Mouse (Mus musculus) adrenal gland, adult 8-10 months (tissue): Measurements from ENCODE around the gene Bcas3. TPM values are rescaled to one million over a fixed set of nuclear protein-coding genes. Genes with fewer than 3 reads are reported as not detected.
A peak's percentile ranks its signal among the peaks of the same experiment; 100 is the strongest.

Source experiments
- DNase-seq: peaks from one replicate; pipeline ENCODE4 v3.0.0; 2022
- total RNA-seq, 4 experiments: library from RNA; stranded (reverse); gene quantifications; 2 replicates each; pipeline ENCODE4 v1.2.4; 2022

The Bcas3 gene
- total RNA-seq, 4 experiments from 2014 or later: 47.5 to 76.4 (median 53.4) TPM

GRCm38 (mm10) chr11:85800380-85800779, 447.4 kb downstream of the Bcas3 start:
- no peak for DNase-seq

GRCm38 (mm10) chr11:85804048-85804447, 451.1 kb downstream of the Bcas3 start:
- DNase-seq: no peak

GRCm38 (mm10) chr11:85805779-85806178, 452.8 kb downstream of the Bcas3 start:
- DNase-seq: no peak

GRCm38 (mm10) chr11:85807353-85807752, 454.4 kb downstream of the Bcas3 start:
- DNase-seq: no peak

- no peak for DNase-seq
Observed at GRCm38 (mm10) chr11:85811229-85811628, 458.3 kb downstream of the Bcas3 start.

GRCm38 (mm10) chr11:85811676-85812075, 458.7 kb downstream of the Bcas3 start:
- DNase-seq: no peak

- DNase-seq: no peak
Observed at GRCm38 (mm10) chr11:85812201-85812966, 459.4 kb downstream of the Bcas3 start.

- no peak for DNase-seq
Observed at GRCm38 (mm10) chr11:85814678-85815077, 461.7 kb downstream of the Bcas3 start.

- no peak for DNase-seq
Observed at GRCm38 (mm10) chr11:85816471-85816870, 463.5 kb downstream of the Bcas3 start.

GRCm38 (mm10) chr11:85818401-85818800, 465.4 kb downstream of the Bcas3 start:
- no peak for DNase-seq

GRCm38 (mm10) chr11:85820959-85821358, 468.0 kb downstream of the Bcas3 start:
- DNase-seq: no peak

GRCm38 (mm10) chr11:85821659-85822058, 468.7 kb downstream of the Bcas3 start:
- DNase-seq: no peak

GRCm38 (mm10) chr11:85823181-85823580, 470.2 kb downstream of the Bcas3 start:
- peak; percentile 75 for DNase-seq

- DNase-seq: no peak
Observed at GRCm38 (mm10) chr11:85823794-85824193, 470.8 kb downstream of the Bcas3 start.

GRCm38 (mm10) chr11:85825031-85825430, 472.1 kb downstream of the Bcas3 start:
- no peak for DNase-seq

- DNase-seq: no peak
Observed at GRCm38 (mm10) chr11:85825823-85826222, 472.9 kb downstream of the Bcas3 start.

GRCm38 (mm10) chr11:85827342-85827741, 474.4 kb downstream of the Bcas3 start:
- DNase-seq: no peak

- DNase-seq: no peak
Observed at GRCm38 (mm10) chr11:85828691-85829519, 475.9 kb downstream of the Bcas3 start.

- no peak for DNase-seq
Observed at GRCm38 (mm10) chr11:85829520-85830440, 476.8 kb downstream of the Bcas3 start.

GRCm38 (mm10) chr11:85830901-85831341, 478.0 kb downstream of the Bcas3 start:
- no peak for DNase-seq

GRCm38 (mm10) chr11:85831656-85832230, 478.8 kb downstream of the Bcas3 start:
- no peak for DNase-seq
